Mouse (Mus musculus): ENCODE data around the gene Trak2. TPM values are rescaled to one million over a fixed set of nuclear protein-coding genes. Genes with fewer than 3 reads are reported as not detected.

Trak2 gene
- polyA plus RNA-seq, 1 experiment from 2014 or later: 29.6 TPM

GRCm38 (mm10) chr1:58982276-58982675, 9.0 kb upstream of the Trak2 start:
- Histone ChIP-seq H3K27me3 (ENCODE audit: control insufficient read depth, insufficient read depth, low read length) (no peaks in the 10 kb centered on the region), H3K9me3 (ENCODE audit: control insufficient read depth, low read length) (no peaks in the 10 kb centered on the region), H3K36me3 (ENCODE audit: control insufficient read depth, insufficient read depth, low read length) (peaks cover 43% of the 10 kb centered on the region), H3K4me3 (ENCODE audit: control insufficient read depth in 1 of 2, insufficient read depth in 1 of 2, low read depth in 1 of 2, low read length in 2 of 2) (no peak overlapping the region), H3K4me2 (ENCODE audit: low read length) (no peak overlapping the region), H3K4me1 (ENCODE audit: control insufficient read depth in 2 of 2, insufficient read depth in 2 of 2, low read length in 2 of 2) (no peaks in the 10 kb centered on the region), H3K27ac (replicated peaks in 1 of 2; ENCODE audit: control insufficient read depth in 1 of 2, insufficient read depth in 1 of 2, low read depth in 2 of 2, low read length in 2 of 2) (no peak overlapping the region), H3K9ac (ENCODE audit: low read length) (no peak overlapping the region)
- 73% methylated on average over 3 of the region's 3 CpGs for WGBS
- ATAC-seq (ENCODE audit: insufficient number of reproducible peaks, insufficient read depth, low FRiP score, low read depth): no peak

- Histone ChIP-seq H3K4me1 (ENCODE audit: control insufficient read depth in 2 of 2, insufficient read depth in 2 of 2, low read length in 2 of 2) (peaks cover 9 to 39% of the 10 kb centered on the region in 2 experiments), H3K27ac (replicated peaks in 1 of 2; ENCODE audit: control insufficient read depth in 1 of 2, insufficient read depth in 1 of 2, low read depth in 2 of 2, low read length in 2 of 2) (peak overlapping the region; percentile 77 to 93), H3K36me3 (ENCODE audit: control insufficient read depth, insufficient read depth, low read length) (0 out of 2 replicates have a peak, but pooled peaks cover 3% of the 10 kb centered on the region), H3K4me3 (ENCODE audit: control insufficient read depth in 1 of 2, insufficient read depth in 1 of 2, low read depth in 1 of 2, low read length in 2 of 2) (peak overlapping the region; percentile 70 to 93), H3K27me3 (ENCODE audit: control insufficient read depth, insufficient read depth, low read length) (no peaks in the 10 kb centered on the region), H3K9ac (ENCODE audit: low read length) (peak overlapping the region; percentile 94), H3K9me3 (ENCODE audit: control insufficient read depth, low read length) (no peaks in the 10 kb centered on the region), H3K4me2 (ENCODE audit: low read length) (peak overlapping the region; percentile 75)
- under 1% methylated on average over 28 of the region's 28 CpGs for WGBS
- ATAC-seq (ENCODE audit: insufficient number of reproducible peaks, insufficient read depth, low FRiP score, low read depth): peak; percentile 24
These were observed 322 bp downstream of the Trak2 start for GRCm38 (mm10) chr1:58972851-58973365.

DNA sequence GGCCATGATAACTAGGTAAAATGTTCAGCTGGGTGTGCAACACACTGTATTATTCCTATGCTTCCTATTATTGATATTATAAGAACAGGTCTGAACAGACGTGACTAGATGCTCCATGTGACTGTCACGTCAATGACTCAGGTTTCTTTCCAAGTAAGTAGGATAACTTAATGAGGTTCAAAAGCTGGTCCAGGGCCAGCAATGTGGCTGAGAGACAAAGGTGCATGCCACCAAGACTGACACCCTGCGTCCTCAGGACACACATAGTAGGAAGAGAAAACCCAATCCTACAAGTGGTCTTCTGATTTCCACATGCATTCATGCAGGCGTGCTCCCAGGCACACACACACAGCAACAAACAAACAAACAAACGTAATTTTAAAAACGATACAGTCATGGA, 2.1 kb downstream of the Trak2 start:
- no peak overlapping the region; a peak in 1 of 4 replicates for H3K27ac ChIP-seq (replicated peaks in 1 of 2; ENCODE audit: control insufficient read depth in 1 of 2, insufficient read depth in 1 of 2, low read depth in 2 of 2, low read length in 2 of 2)
- no peaks in the 10 kb centered on the region for H3K27me3 ChIP-seq (ENCODE audit: control insufficient read depth, insufficient read depth, low read length)
- H3K9me3 ChIP-seq (ENCODE audit: control insufficient read depth, low read length): no peaks in the 10 kb centered on the region
- H3K4me1 ChIP-seq (ENCODE audit: control insufficient read depth in 2 of 2, insufficient read depth in 2 of 2, low read length in 2 of 2): peaks cover 9 to 54% of the 10 kb centered on the region in 2 experiments
- peak overlapping the region; percentile 75 for H3K4me2 ChIP-seq (ENCODE audit: low read length)
- ATAC-seq (ENCODE audit: insufficient number of reproducible peaks, insufficient read depth, low FRiP score, low read depth): no peak
- H3K36me3 ChIP-seq (ENCODE audit: control insufficient read depth, insufficient read depth, low read length): no peaks in the 10 kb centered on the region
- H3K4me3 ChIP-seq (ENCODE audit: control insufficient read depth in 1 of 2, insufficient read depth in 1 of 2, low read depth in 1 of 2, low read length in 2 of 2): peak overlapping the region; percentile 13 to 93; a peak in 3 of 4 replicates
- 66% methylated on average over 6 of the region's 6 CpGs for WGBS
- peak overlapping the region; percentile 94 for H3K9ac ChIP-seq (ENCODE audit: low read length)

DNA sequence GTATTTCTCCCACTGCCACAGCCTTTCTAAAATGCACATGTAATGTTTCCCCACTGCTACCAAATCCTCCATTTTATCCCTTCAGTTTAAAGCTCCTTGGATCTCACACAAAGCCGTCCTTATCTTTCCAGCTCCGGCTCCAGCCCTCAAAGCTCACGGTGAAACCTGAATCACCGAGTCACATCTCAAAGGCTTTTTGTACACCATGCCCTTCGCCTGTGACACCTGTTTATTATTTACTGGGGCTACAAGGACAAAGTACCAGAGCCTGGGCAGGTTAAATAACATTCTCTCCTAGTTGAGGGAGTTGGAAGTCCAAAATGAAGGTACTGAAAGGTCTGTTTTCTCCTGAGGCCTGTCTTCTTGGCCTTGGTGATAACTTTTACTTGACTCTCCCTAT, 3.2 kb downstream of the Trak2 start:
- no peaks in the 10 kb centered on the region for H3K27me3 ChIP-seq (ENCODE audit: control insufficient read depth, insufficient read depth, low read length)
- H3K9ac ChIP-seq (ENCODE audit: low read length): peak overlapping the region; percentile 94
- H3K4me2 ChIP-seq (ENCODE audit: low read length): peak overlapping the region; percentile 75
- WGBS: 26% methylated on average over 5 of the region's 5 CpGs
- no peak for ATAC-seq (ENCODE audit: insufficient number of reproducible peaks, insufficient read depth, low FRiP score, low read depth)
- peaks cover 9 to 54% of the 10 kb centered on the region in 2 experiments for H3K4me1 ChIP-seq (ENCODE audit: control insufficient read depth in 2 of 2, insufficient read depth in 2 of 2, low read length in 2 of 2)
- no peaks in the 10 kb centered on the region for H3K9me3 ChIP-seq (ENCODE audit: control insufficient read depth, low read length)
- H3K36me3 ChIP-seq (ENCODE audit: control insufficient read depth, insufficient read depth, low read length): no peaks in the 10 kb centered on the region
- 0 out of 4 replicates have a peak overlapping the region, but pooled peaks of 1 of the 2 experiments have one; percentile 27 for H3K27ac ChIP-seq (replicated peaks in 1 of 2; ENCODE audit: control insufficient read depth in 1 of 2, insufficient read depth in 1 of 2, low read depth in 2 of 2, low read length in 2 of 2)
- H3K4me3 ChIP-seq (ENCODE audit: control insufficient read depth in 1 of 2, insufficient read depth in 1 of 2, low read depth in 1 of 2, low read length in 2 of 2): peak overlapping the region in 1 of 2 experiments; percentile 10; a peak in 1 of 4 replicates

GRCm38 (mm10) chr1:58967534-58967933, 5.7 kb downstream of the Trak2 start:
- ATAC-seq (ENCODE audit: insufficient number of reproducible peaks, insufficient read depth, low FRiP score, low read depth): no peak

GRCm38 (mm10) chr1:58962865-58963264, 10.4 kb downstream of the Trak2 start:
- H3K4me2 ChIP-seq (ENCODE audit: low read length): no peak overlapping the region
- H3K36me3 ChIP-seq (ENCODE audit: control insufficient read depth, insufficient read depth, low read length): no peaks in the 10 kb centered on the region
- H3K4me3 ChIP-seq (ENCODE audit: control insufficient read depth in 1 of 2, insufficient read depth in 1 of 2, low read depth in 1 of 2, low read length in 2 of 2): no peak overlapping the region
- no peak overlapping the region for H3K9ac ChIP-seq (ENCODE audit: low read length)
- no peaks in the 10 kb centered on the region for H3K9me3 ChIP-seq (ENCODE audit: control insufficient read depth, low read length)
- H3K27ac ChIP-seq (replicated peaks in 1 of 2; ENCODE audit: control insufficient read depth in 1 of 2, insufficient read depth in 1 of 2, low read depth in 2 of 2, low read length in 2 of 2): no peak overlapping the region
- no peaks in the 10 kb centered on the region for H3K27me3 ChIP-seq (ENCODE audit: control insufficient read depth, insufficient read depth, low read length)
- no peak for ATAC-seq (ENCODE audit: insufficient number of reproducible peaks, insufficient read depth, low FRiP score, low read depth)
- peaks cover 8 to 50% of the 10 kb centered on the region in 2 experiments for H3K4me1 ChIP-seq (ENCODE audit: control insufficient read depth in 2 of 2, insufficient read depth in 2 of 2, low read length in 2 of 2)

More at GRCm38 (mm10) chr1:58967534-58967933, 5.7 kb downstream of the Trak2 start:
- Histone ChIP-seq H3K9ac (ENCODE audit: low read length) (no peak overlapping the region), H3K27ac (replicated peaks in 1 of 2; ENCODE audit: control insufficient read depth in 1 of 2, insufficient read depth in 1 of 2, low read depth in 2 of 2, low read length in 2 of 2) (no peak overlapping the region), H3K36me3 (ENCODE audit: control insufficient read depth, insufficient read depth, low read length) (no peaks in the 10 kb centered on the region), H3K9me3 (ENCODE audit: control insufficient read depth, low read length) (no peaks in the 10 kb centered on the region), H3K4me3 (ENCODE audit: control insufficient read depth in 1 of 2, insufficient read depth in 1 of 2, low read depth in 1 of 2, low read length in 2 of 2) (no peak overlapping the region), H3K4me1 (ENCODE audit: control insufficient read depth in 2 of 2, insufficient read depth in 2 of 2, low read length in 2 of 2) (peaks cover 9 to 59% of the 10 kb centered on the region in 2 experiments), H3K27me3 (ENCODE audit: control insufficient read depth, insufficient read depth, low read length) (no peaks in the 10 kb centered on the region), H3K4me2 (ENCODE audit: low read length) (no peak overlapping the region)
- WGBS: 26% methylated on average over 4 of the region's 4 CpGs

DNA sequence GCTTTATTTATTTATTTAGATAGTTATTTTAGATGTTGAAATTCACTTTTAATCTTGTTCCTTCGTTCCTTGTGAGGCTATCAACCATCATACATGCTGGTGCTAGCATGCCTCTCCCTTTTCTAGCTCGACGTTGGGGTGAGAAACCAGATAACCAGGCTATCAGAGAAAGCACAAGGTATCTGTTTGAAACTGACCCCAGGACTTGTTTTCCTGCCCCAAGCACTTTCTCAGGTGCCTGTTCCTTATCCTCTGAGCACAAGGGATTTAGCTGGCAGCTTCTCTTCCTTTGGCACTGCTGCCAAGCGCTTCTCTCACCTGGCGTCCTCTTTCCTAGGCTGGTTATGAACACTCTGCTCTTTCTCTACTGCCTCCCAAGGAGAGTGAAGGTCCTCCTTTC, 10.8 kb downstream of the Trak2 start:
- no peaks in the 10 kb centered on the region for H3K36me3 ChIP-seq (ENCODE audit: control insufficient read depth, insufficient read depth, low read length)
- H3K27ac ChIP-seq (replicated peaks in 1 of 2; ENCODE audit: control insufficient read depth in 1 of 2, insufficient read depth in 1 of 2, low read depth in 2 of 2, low read length in 2 of 2): 0 out of 4 replicates have a peak overlapping the region, but pooled peaks of 1 of the 2 experiments have one; percentile 14
- H3K4me2 ChIP-seq (ENCODE audit: low read length): no peak overlapping the region
- H3K27me3 ChIP-seq (ENCODE audit: control insufficient read depth, insufficient read depth, low read length): no peaks in the 10 kb centered on the region
- 53% methylated on average over 5 of the region's 5 CpGs for WGBS
- no peak overlapping the region for H3K9ac ChIP-seq (ENCODE audit: low read length)
- no peaks in the 10 kb centered on the region for H3K9me3 ChIP-seq (ENCODE audit: control insufficient read depth, low read length)
- no peak overlapping the region for H3K4me3 ChIP-seq (ENCODE audit: control insufficient read depth in 1 of 2, insufficient read depth in 1 of 2, low read depth in 1 of 2, low read length in 2 of 2)
- ATAC-seq (ENCODE audit: insufficient number of reproducible peaks, insufficient read depth, low FRiP score, low read depth): no peak
- H3K4me1 ChIP-seq (ENCODE audit: control insufficient read depth in 2 of 2, insufficient read depth in 2 of 2, low read length in 2 of 2): peaks cover 9 to 49% of the 10 kb centered on the region in 2 experiments

All from heart, embryonic 14.5 days (tissue).